Mouse (Mus musculus) fibroblast of lung, adult 2 months (primary cell): ENCODE results near the gene Mrps2.
"Not testable (repeated sequence)": the region's sequence is repeated elsewhere in the genome, so short reads cannot be mapped to it uniquely, and the experiment has no call there.

Experiments
- DNase-seq: peaks from one replicate; pipeline ENCODE4 v3.0.0-alpha.2; 2011; ENCODE audit warnings: low read depth

Gene Mrps2

GRCm38 (mm10) chr2:28467860-28468485 lies at the start of gene Mrps2:
Mrps2 (plus strand) TSS chr2:28468066.
- DNase-seq = peak; percentile 56

DNA sequence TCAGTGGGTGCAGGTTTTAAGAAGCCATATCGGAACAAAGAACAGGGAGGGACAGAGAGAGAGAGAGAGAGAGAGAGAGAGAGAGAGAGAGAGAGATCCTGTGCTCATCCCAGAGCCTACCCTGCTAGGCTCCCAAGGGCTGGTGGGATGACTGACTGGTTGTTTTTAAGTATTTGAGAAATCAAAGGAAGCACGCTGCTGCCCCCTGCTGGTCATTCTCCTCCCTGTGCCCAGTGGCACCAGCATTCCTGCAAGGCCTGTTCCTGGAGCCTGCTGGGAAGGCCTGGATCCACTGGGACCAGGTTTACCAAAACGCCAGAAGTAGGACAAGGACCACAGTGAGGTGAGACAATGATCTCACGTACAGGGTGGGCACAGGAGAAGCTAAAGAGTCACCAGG lies 48.0 kb upstream of the Mrps2 start:
- peak; percentile 57 for DNase-seq

- DNase-seq = peak; percentile 8
Measured at GRCm38 (mm10) chr2:28423167-28423566, 44.7 kb upstream of the Mrps2 start.

GRCm38 (mm10) chr2:28427226-28427625 lies 40.6 kb upstream of the Mrps2 start:
- no peak for DNase-seq

DNA sequence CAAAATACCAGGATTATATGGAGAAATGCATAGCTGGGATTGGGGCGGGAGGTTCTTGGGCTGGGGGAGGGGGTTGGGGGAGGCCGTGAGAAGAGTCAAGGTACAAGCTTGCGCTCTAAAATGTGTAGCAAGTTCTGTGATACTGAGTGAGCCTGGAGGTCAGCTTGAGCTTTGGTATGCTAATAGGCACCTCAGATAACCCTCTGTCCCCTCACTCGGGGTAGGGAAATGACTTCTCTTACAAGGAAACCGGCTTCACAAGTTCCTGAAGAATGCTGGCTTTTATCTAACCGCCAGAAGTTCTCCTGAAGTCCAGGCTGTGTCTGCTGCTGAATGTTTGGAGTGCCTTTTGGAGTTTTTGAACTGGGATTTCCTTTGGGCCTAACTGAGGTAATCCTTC lies 37.0 kb upstream of the Mrps2 start:
- DNase-seq = no peak

DNA sequence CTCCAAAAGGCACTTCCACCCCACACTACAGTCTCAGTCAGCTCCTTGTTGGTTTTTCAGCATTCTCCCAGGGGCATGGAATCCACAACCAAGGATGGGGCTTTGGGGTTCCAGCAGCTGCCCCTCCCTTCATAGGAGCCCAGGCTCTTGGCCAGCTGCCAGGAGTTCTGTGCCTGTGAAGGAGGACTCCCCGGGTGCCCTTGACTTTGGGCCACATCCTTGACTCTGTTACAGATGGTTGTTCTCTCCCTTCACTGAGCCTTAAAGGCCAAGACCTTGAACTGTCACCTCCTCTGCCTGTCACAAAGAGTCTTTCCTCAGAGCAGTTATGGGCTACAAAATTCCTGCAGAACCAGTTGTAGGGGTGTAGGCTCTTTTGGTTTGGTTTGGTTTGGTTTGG lies 35.1 kb upstream of the Mrps2 start:
- no peak for DNase-seq

DNA sequence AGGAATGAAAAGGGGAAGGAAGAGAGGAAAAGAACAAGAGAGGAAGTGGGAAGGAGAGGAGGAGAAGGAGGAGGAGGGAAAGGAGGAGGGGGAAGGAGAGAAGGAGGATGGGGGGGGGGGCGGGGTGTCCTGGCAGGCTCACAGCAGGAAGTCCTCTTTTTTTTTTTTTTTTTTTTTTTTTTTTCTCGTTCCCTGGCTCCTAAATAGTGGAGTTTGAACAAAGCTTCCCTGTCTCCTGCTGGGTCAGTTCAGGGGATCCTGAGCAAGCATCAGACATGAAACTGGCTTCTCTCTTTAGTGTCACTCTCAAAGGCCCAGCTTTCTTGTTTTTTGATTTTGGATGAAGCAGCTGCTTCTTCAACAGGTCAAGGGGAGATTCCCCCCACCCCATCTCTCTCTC lies 34.4 kb upstream of the Mrps2 start:
- no peak for DNase-seq

GRCm38 (mm10) chr2:28435401-28435800 lies 32.5 kb upstream of the Mrps2 start:
- DNase-seq = no peak

DNA sequence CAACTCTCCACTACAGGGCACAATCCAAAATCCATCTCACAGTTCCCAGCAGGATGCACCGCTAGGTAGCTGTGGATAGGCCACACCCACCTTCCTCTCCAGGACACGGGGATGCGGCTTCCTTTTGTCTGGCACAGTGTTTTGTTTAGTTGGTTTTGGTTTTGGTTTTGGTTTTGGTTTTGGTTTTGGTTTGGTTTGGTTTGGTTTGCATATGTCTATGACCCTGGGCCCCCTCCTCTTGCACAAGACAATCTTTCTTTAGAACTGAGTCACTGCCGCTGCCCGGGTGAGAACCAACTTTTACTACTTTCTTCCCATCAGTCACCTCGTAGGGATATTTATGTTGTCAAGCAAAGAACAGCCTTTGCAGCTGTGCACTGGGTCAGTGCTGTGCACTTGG lies 27.0 kb upstream of the Mrps2 start:
- no peak for DNase-seq

DNA sequence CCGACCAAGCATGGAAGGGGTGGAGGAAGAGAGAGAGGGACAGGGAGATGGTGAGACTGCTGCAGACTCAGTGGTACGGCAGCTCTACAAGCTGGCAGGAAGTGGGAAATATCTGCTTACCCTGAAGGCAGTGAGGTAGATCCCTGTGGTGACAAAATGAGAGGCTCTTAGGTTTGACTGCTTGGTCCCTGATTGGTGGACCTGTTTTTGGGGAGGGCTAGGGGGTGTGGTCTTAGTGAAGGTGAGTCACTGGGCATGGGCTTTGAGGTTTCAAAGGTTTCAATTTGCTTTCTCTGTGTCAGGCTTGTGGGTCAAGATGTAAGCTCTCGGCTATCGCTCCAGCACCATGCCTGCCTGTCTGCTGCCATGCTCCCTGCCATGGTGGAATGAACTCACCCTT lies 22.8 kb upstream of the Mrps2 start:
- no peak for DNase-seq

DNA sequence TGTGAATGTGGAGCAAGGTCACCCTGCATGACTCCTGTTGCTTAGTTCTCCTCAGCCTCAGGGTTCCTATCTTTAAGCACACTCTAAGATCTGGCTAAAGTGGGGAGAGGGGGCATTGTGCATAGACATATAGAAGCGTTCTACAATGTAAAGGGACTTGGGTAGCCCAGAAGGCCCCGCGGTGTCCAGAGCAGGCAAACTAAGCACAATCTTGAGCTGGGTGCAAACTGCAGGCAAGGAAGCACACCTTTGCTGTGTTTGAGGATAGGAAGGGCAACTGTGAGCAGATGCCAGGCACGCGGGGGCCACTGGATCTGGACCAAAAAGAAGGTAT lies 21.7 kb upstream of the Mrps2 start:
- DNase-seq = no peak

DNA sequence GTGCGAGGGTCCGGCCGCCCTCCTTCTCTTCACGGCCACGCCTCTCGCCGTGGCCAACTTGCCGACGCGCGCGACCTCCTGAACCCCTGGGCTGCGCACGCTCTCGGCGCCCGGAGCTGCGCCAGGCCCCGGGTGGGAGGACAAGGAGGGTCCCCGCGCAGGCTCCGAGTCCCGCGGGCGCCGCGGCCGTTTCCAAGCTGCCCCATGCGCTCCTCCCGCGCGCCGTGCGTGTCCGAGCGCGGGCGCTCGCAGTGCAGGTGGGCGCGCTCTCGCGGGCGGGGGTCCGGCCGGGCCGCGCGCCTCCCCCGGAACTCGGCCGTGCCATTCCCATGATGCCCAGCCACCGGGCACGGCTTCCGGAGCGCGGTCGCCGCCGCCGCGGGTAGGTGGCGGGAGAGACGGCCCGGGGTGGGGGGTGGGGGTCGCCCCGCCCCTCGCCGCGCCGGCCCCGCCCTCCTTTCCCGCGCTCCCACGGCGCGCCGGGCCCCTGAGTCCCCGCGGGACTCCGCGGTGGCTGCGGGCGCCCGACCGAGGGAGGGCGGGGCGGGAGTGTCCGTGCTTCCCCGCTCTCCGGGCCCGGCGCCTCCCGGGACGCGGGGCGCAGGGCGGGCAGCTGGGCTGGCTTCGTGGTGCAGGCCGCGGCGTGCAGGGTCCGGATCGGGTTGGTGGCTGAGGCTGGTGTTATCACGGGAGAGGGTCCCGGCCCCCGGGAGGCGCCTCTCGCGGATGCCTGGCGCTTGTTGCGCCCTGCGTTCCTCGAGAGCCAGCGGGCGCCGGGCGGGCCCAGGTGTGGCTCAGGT lies 21.2 kb upstream of the Mrps2 start, which contains the start of gene Ppp1r26:
Gene Ppp1r26, plus strand, starts transcription at position 286 of the 800 bp plus-strand sequence.
- DNase-seq = no peak

- no peak for DNase-seq
Measured at GRCm38 (mm10) chr2:28447315-28447670, 20.6 kb upstream of the Mrps2 start.

DNA sequence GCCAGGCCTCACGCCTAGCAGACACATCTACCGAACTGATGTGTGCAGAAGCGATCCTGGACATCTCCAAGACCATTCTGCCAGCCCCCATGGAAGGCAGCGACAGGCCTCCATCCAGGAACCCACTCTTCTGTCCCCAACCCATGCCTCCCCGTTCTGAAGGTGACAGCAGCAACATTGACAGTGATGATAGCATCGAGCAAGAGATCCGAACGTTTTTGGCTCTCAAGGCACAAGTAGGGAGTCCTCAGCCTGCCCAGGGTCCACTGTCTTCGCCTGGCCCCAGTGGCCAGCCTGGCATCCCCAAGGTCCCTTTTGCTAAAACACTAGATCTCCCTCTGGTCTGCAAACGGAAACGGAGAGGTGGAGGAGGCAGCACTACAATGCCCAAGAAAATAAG lies 16.2 kb upstream of the Mrps2 start:
- DNase-seq = no peak

DNA sequence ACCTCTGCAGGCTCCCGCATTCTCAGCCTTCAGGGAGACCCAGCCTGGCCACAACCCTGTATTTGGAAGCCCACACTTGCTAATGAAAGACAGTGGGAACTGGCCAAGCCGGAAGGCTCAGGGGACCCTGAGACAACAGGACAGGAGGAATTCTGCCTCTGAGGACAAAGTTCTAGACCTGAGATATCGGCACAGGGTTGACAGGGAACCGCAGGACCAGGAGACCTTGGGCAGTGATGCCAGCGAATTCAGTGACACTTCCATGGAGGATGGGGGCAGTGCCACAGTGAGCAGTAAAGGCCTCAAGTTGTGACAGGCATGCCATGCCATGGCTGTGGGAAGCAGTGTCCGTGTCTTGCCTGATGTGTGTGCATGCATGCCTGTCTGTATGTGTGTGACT lies 14.3 kb upstream of the Mrps2 start:
- DNase-seq = no peak

GRCm38 (mm10) chr2:28456616-28457015 lies 11.2 kb upstream of the Mrps2 start:
- no peak for DNase-seq

DNA sequence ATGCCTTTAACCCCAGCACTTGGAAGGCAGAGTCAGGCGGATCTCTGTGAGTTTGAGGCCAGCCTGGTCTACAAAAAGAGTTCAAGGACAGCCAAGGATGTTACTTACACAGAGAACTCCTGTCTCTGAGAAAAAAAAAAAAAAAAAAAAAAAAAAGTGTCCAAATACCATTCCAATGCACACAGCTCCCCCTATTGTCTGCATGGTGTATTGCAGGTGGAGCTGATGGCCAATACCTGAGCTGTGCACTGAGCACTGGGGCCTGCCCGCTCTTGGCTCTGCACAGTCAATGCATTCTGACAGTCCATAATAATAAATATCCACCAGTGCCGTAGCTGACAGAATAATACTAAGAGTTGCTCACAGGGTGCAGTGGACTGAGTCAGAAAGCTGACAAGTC lies 3.9 kb upstream of the Mrps2 start:
- peak; percentile 3 for DNase-seq

GRCm38 (mm10) chr2:28464919-28465318 lies 2.9 kb upstream of the Mrps2 start:
- DNase-seq = no peak

DNA sequence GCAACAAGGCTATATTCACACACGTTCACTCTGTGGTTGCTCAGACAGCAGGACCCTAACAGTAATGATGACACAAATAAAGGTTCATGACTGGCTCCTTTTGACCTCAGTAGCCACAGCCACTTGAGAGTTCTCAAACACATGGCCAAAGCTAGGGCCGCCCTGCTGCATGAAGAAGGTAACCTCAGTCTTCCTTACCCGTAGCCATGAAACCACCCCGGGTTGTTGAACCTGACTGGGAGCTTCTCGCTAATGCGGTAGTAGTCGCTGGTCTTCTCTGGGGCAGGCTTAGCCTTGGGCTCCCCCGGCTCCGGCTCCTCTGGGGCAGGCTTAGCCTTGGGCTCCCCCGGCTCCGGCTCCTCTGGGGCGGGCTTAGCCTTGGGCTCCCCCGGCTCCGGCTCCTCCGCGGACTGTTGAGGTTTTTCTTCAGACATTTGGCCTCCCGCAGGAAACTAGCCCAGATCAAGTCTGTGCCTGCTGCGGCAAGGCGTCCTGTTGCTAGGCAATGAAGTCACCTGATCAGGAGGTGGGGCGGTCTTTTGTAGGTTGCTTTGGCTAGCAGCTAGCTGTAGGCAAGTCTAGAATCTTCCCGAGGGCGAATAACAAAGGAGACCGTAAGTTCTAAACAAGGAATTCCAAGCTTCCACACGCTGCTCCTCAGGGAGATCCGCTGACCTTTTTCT lies 1.9 kb upstream of the Mrps2 start, which contains the start of gene 1700007K13Rik:
Gene 1700007K13Rik, minus strand, starts transcription at position 497 of the 683 bp plus-strand sequence.
- DNase-seq = peak; percentile 72

DNA sequence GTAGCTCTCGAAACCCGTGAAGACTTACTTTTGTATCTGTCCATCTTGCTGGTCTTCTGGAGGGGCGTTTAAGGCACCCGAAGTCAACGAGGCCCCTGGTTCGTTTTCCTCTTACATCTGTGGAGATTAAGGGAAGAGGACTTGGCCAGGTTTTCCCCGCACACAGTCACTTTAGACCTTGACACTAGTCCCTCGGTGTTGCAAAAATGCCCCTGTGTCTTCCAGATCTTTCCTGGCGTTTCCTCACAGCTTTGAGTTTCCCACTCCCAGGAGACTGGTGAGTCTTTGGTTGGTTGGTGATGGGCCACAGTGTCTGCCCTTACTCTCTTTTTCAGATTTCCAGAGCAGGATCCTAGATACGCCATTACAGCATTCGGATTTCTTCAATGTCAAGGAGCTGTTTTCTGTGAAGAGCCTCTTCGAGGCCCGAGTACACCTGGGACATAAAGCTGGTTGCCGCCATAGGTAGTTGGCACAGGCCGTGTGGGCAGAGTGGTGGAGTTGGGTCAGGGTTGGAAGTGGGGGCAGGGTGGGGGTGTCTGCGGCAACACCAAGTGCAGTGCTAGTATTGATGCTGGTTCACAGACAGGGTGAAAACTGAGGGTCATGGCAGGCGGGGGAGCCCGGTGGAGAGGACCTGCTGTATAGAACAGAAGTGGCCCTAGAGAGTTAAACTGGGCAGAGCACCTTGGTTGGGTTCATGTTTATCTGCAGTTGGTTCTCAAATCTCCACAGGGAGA lies 790 bp downstream of the Mrps2 start:
- DNase-seq = no peak

GRCm38 (mm10) chr2:28469461-28469860 lies 1.6 kb downstream of the Mrps2 start:
- DNase-seq = no peak

DNA sequence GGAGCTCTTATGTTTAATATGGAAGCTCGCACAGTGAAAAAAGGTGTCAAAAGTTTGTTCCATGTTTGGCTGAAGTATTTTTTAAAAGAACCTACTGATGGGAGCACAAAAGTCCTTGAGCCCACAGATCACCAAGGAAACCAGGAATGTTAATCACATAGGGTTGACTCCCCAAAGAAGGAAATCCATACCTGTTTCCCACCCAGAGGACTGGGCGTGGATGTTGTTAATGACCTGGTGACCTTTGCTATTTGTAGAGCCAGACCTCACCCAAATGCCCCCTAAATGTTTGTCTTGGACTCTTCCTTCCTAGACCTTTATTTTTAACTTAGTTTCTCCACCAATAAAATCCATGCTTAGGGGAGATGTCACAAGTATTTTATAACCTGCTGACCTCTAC lies 2.7 kb downstream of the Mrps2 start:
- no peak for DNase-seq

GRCm38 (mm10) chr2:28472011-28472410 lies 4.1 kb downstream of the Mrps2 start:
- not testable (repeated sequence) for DNase-seq
